Mouse (Mus musculus) G1E (cell line): ENCODE results near the gene Add1. TPM values are rescaled to one million over a fixed set of nuclear protein-coding genes. Genes with fewer than 3 reads are reported as not detected.

ENCODE experiments used
- ATAC-seq: 2 replicates; pipeline ENCODE4 v1.8.0; 2016; ENCODE audit warnings: mild to moderate bottlenecking; ENCODE audit not compliant: insufficient number of reproducible peaks, poor library complexity, low FRiP score, severe bottlenecking; ENCODE audit errors: extremely low read depth
- DNase-seq: peaks from one replicate; pipeline ENCODE4 v3.0.0; 2012; ENCODE audit warnings: low spot score
- H3K27me3 ChIP-seq: 2 replicates; pipeline ENCODE4 v1.6.1; 2012; ENCODE audit warnings: mild to moderate bottlenecking, low read length, inconsistent platforms; ENCODE audit not compliant: insufficient read depth
- H3K36me3 ChIP-seq: replicated peaks from 2 replicates; pipeline ENCODE3; 2012; ENCODE audit warnings: mild to moderate bottlenecking, inconsistent platforms
- H3K4me1 ChIP-seq: 2 replicates; pipeline ENCODE4 v1.6.1; 2012; ENCODE audit warnings: low read depth, low read length, inconsistent platforms, mixed read lengths; ENCODE audit not compliant: insufficient read depth
- H3K4me3 ChIP-seq: 2 replicates; pipeline ENCODE4 v1.5.1; 2012; ENCODE audit warnings: low read depth, mild to moderate bottlenecking, inconsistent platforms, low read length, moderate library complexity, mixed read lengths
- H3K9me3 ChIP-seq: replicated peaks from 2 replicates; pipeline ENCODE4 v1.6.1; 2012; ENCODE audit warnings: inconsistent platforms
- CTCF ChIP-seq: IDR thresholded peaks from 2 replicates; pipeline ENCODE4 v1.5.1; 2012; ENCODE audit warnings: low read depth, low read length, inconsistent platforms, mixed read lengths
- GATA1 ChIP-seq: IDR thresholded peaks from 2 replicates; pipeline ENCODE4 v1.6.1; 2012; ENCODE audit warnings: borderline replicate concordance, low read length, inconsistent platforms, mixed read lengths
- GATA2 ChIP-seq: IDR thresholded peaks from 2 replicates; pipeline ENCODE4 v1.6.1; 2012; ENCODE audit warnings: low read depth, low read length, inconsistent platforms, borderline replicate concordance
- POLR2AphosphoS5 ChIP-seq: IDR thresholded peaks from 2 replicates; pipeline ENCODE4 v1.6.1; 2012; ENCODE audit warnings: low read depth, low read length, inconsistent platforms; ENCODE audit not compliant: insufficient replicate concordance
- TAL1 ChIP-seq: conservative IDR thresholded peaks from 2 replicates; pipeline ENCODE4 v1.6.1; 2012; ENCODE audit warnings: low read depth, low read length, inconsistent platforms, mixed read lengths
- polyA plus RNA-seq: library from polyadenylated mRNA; stranded (reverse); fragments of >175 nt; gene quantifications from 2 replicates; pipeline ENCODE4 v1.2.3, GENCODE M21; 2012
- total RNA-seq, 2 experiments: library from RNA; stranded (forward) in 1 of 2; stranded (reverse) in 1 of 2; fragments of 200-1000 nt in 1 of 2; fragments of >200 nt in 1 of 2; fragmentation: Nextera tagmentation in 1 of 2; gene quantifications; 2 replicates each; pipeline ENCODE4 v1.2.3; 2014 to 2017

Add1 gene
- total and polyA plus RNA-seq, 3 experiments: 103 to 257 (median 158) TPM

DNA sequence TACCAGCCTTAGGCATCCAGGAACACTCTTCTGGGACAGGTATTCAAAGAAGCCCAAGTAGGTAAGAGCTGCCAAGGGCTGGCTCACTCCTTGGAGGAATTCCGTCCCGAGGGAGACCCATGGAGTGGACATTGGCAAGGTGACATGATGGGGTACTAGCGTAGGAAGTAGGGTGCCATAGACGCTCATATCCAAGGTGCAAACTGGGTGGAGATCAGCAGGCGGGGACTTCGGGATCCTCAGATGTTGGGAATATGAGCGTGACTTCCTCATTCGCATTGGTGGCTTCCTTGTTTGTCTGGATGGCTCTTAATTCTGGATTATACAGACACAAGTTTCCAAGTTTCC is 24.4 kb upstream of the Add1 start:
- no peak for DNase-seq
- TF ChIP-seq POLR2AphosphoS5 (no peak), CTCF (no peak), GATA2 (no peak), TAL1 (no peak), GATA1 (no peak)
- Histone ChIP-seq H3K36me3 (peaks cover 23% of the 10 kb centered on the region), H3K27me3 (peaks cover 28% of the 10 kb centered on the region), H3K4me1 (peaks cover 29% of the 10 kb centered on the region), H3K4me3 (peak overlapping the region; percentile 73), H3K9me3 (no peaks in the 10 kb centered on the region)
- no peak for ATAC-seq

DNA sequence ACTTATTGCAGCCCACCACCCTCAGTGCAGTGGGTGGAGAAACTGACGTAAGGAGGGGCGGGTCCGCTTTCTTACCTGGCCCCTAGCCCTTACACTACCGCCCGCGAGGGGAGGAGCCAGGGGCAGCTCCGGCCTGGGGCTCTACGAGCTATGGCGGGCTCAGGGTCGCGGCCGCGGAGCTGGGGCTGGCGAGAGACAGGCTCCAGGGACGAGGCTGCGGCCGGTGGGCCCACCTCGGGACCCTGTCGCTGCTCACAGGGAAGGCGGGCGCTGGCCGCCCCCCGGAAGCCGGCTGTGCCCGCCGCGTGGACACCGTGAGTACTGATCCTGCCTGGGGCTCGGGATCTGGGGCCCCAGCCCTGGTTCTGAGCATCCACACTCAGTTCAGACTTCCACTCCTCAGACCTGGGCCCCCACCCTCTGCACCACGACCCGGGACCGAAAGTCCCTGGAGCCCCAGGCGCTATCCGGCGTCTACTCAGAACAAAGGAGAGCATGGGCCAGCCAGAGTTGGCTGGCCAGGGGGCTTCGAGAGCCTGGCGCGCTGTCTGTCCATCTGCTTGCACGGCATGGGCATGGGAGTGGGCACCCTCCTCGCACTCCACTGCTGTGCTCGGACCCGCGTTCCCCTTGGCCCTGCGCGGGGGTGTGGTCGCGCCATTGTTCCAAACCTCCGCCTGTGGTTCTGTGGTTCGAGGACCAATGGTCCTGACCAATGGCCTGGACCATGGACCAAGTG is 23.8 kb upstream of the Add1 start:
- peaks cover 23% of the 10 kb centered on the region for H3K36me3 ChIP-seq
- peaks cover 28% of the 10 kb centered on the region for H3K27me3 ChIP-seq
- no peaks in the 10 kb centered on the region for H3K9me3 ChIP-seq
- no peak for TF ChIP-seq TAL1
- TF ChIP-seq POLR2AphosphoS5: no peak
- TF ChIP-seq CTCF: no peak
- no peak for TF ChIP-seq GATA1
- TF ChIP-seq GATA2: no peak
- peak; percentile 56 for DNase-seq
- H3K4me1 ChIP-seq: peaks cover 24% of the 10 kb centered on the region
- ATAC-seq: no peak
- peak overlapping the region; percentile 73 for H3K4me3 ChIP-seq

DNA sequence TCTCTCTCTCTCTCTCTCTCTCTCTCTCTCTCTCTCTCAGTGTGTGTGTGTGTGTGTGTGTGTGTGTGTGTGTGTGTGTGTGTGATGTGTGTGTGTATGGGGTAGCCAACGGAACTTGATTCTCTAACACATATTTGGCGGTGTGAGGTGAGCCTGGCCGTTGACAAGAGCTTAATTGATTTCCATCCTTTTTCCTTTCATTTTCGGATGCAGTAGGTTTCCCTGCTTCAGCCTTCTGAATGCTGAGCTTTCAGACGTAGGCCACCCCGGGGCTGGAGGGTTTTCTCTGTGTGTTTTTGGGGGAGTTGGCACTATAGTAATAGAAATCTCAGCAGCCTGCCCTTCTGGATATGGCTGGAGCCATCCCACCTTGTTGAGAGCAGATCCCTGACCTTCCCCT is 23.2 kb upstream of the Add1 start:
- no peak for ATAC-seq
- H3K36me3 ChIP-seq: peaks cover 23% of the 10 kb centered on the region

DNA sequence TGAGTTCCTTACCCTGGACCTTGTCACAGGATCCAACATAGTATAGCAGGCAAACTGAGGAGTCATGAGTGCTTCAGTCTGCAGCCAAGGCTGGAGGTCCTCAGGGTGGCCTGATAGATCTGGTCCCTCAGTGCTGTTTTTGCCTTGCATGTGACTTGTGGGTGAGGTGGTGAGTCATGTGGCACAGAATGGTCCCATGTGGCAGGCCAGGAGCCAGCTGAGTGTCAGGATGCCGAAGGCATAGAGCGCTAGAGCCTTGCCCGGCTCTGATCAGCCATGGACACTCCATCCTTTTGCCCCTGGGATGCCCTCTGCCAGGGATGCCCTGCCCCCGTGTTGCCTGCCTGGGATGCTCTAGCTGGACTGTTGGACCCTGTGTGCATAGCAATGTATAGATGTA is 21.6 kb upstream of the Add1 start:
- Histone ChIP-seq H3K4me3 (no peak overlapping the region), H3K9me3 (no peaks in the 10 kb centered on the region), H3K36me3 (peaks cover 39% of the 10 kb centered on the region), H3K27me3 (peaks cover 24% of the 10 kb centered on the region), H3K4me1 (peaks cover 21% of the 10 kb centered on the region)
- TF ChIP-seq POLR2AphosphoS5 (no peak), GATA2 (no peak), TAL1 (no peak), GATA1 (no peak), CTCF (no peak)
- ATAC-seq: no peak
- no peak for DNase-seq

More for the DNA sequence above, 23.2 kb upstream of the Add1 start:
- H3K4me1 ChIP-seq: peaks cover 24% of the 10 kb centered on the region
- H3K27me3 ChIP-seq: peaks cover 26% of the 10 kb centered on the region
- TF ChIP-seq GATA1 (no peak), TAL1 (no peak), POLR2AphosphoS5 (no peak), CTCF (no peak), GATA2 (no peak)
- H3K4me3 ChIP-seq: no peak overlapping the region; the same call in 1 of the 2 replicates
- DNase-seq: no peak
- H3K9me3 ChIP-seq: no peaks in the 10 kb centered on the region

DNA sequence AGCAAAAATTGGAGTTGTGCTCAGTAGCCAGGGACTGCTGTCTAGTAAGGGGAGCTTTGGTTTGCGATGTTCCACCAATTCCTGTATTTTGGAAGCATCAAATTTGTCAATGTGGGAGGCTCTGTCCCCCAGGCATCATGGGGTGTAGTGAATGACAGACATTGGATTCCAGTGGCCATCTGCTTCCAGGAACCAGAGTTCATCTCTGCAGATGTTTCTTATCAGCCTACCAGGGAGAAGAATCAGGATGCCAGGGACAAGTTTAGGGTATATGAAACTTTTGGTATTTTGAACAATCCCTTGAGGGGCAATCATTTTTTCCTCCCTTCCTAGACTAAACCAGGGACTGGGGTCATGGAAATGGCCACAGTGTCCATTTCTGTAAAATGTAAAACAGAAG is 9.6 kb upstream of the Add1 start:
- H3K4me1 ChIP-seq: peaks cover 21% of the 10 kb centered on the region
- TF ChIP-seq TAL1: no peak
- TF ChIP-seq CTCF: no peak
- TF ChIP-seq GATA1: no peak
- no peak for TF ChIP-seq POLR2AphosphoS5
- TF ChIP-seq GATA2: no peak
- ATAC-seq (no peak), DNase-seq (no peak)
- no peaks in the 10 kb centered on the region for H3K27me3 ChIP-seq
- H3K36me3 ChIP-seq: peaks cover 42% of the 10 kb centered on the region
- H3K9me3 ChIP-seq: no peaks in the 10 kb centered on the region
- H3K4me3 ChIP-seq: no peak overlapping the region

DNA sequence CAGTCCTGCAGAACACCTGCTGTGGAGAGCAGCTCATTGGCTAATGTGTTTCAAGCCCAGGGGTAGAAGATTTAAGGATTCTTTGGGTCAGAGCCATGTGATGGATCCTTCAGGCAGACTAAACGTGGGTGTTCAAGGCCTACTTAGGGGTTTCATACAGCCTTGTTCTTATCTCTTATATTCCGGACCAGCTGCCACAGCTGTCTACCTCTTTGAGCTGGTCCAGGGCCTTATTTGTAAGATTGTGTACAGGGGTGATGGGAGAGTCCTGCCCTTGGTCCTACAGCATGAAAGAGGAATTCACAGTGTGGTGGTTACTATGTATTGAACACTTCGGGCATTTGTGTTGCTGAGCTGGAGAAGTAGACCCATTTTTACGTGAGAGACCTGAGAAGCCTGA is 9.2 kb upstream of the Add1 start:
- no peak for DNase-seq
- Histone ChIP-seq H3K9me3 (no peaks in the 10 kb centered on the region), H3K36me3 (peaks cover 38% of the 10 kb centered on the region), H3K4me1 (peaks cover 21% of the 10 kb centered on the region), H3K4me3 (no peak overlapping the region), H3K27me3 (no peaks in the 10 kb centered on the region)
- no peak for ATAC-seq
- no peak for TF ChIP-seq TAL1
- TF ChIP-seq GATA1: no peak
- no peak for TF ChIP-seq POLR2AphosphoS5
- TF ChIP-seq CTCF: no peak
- no peak for TF ChIP-seq GATA2
